Mouse (Mus musculus) C2C12 (cell line): ENCODE results near the gene Cpa1. TPM values are rescaled to one million over a fixed set of nuclear protein-coding genes. Genes with fewer than 3 reads are reported as not detected.

Experiments
- H3K27me3 ChIP-seq: one replicate; pipeline ENCODE4 v1.6.1; 2011; ENCODE audit not compliant: control insufficient read depth, insufficient read depth, insufficient read length
- H3K36me3 ChIP-seq: one replicate; pipeline ENCODE4 v1.6.1; 2011; ENCODE audit not compliant: control insufficient read depth, insufficient read depth
- H3K4me3 ChIP-seq: one replicate; pipeline ENCODE4 v1.5.1; 2011; ENCODE audit warnings: mild to moderate bottlenecking, control low read depth; ENCODE audit not compliant: poor library complexity, insufficient read depth, severe bottlenecking
- H3K79me2 ChIP-seq: one replicate; pipeline ENCODE4 v1.6.1; 2011; ENCODE audit not compliant: control insufficient read depth, insufficient read depth
- H3K79me3 ChIP-seq: one replicate; pipeline ENCODE4 v1.6.1; 2011; ENCODE audit warnings: low read depth, control low read depth
- H3ac ChIP-seq: one replicate; pipeline ENCODE3; 2011; ENCODE audit warnings: low read depth; ENCODE audit not compliant: control insufficient read depth, insufficient read length
- CEBPB ChIP-seq: IDR thresholded peaks from one replicate; pipeline ENCODE4 v1.6.1; 2011; ENCODE audit warnings: low read depth, mild to moderate bottlenecking, control low read depth, moderate library complexity
- CTCF ChIP-seq: IDR thresholded peaks from one replicate; pipeline ENCODE4 v1.5.1; 2011; ENCODE audit not compliant: control insufficient read depth, insufficient read depth, insufficient read length
- FOSL1 ChIP-seq: IDR thresholded peaks from one replicate; pipeline ENCODE4 v1.8.0; 2011; ENCODE audit warnings: mild to moderate bottlenecking, low read length; ENCODE audit not compliant: poor library complexity, insufficient read depth, severe bottlenecking
- MAX ChIP-seq: IDR thresholded peaks from one replicate; pipeline ENCODE4 v1.6.1; 2011; ENCODE audit warnings: mild to moderate bottlenecking, control low read depth
- MYOD1 ChIP-seq: IDR thresholded peaks from one replicate; pipeline ENCODE4 v1.6.1; 2011; ENCODE audit warnings: low read depth; ENCODE audit not compliant: control insufficient read depth, insufficient read length
- MYOG ChIP-seq: IDR thresholded peaks from one replicate; pipeline ENCODE4 v1.6.1; 2011; ENCODE audit not compliant: control insufficient read depth, insufficient read length; ENCODE audit errors: extremely low read depth
- USF1 ChIP-seq: IDR thresholded peaks from one replicate; pipeline ENCODE4 v1.6.1; 2011; ENCODE audit warnings: low read depth, mild to moderate bottlenecking, control low read depth, moderate library complexity
- polyA plus RNA-seq: library from polyadenylated mRNA; unstranded; fragments of >200 nt; fragmentation: generic; extraction: Trizol; gene quantifications from one replicate; pipeline ENCODE4 v1.2.1, GENCODE M21; 2012; ENCODE audit warnings: missing spikeins

Cpa1 gene
- polyA plus RNA-seq, 1 experiment = not detected

GRCm38 (mm10) chr6:30617959-30618590 lies 20.9 kb upstream of the Cpa1 start:
- TF ChIP-seq CEBPB = no peak
- no peak for TF ChIP-seq USF1
- no peak for TF ChIP-seq MYOD1
- TF ChIP-seq CTCF = no peak
- TF ChIP-seq MYOG = no peak
- TF ChIP-seq FOSL1 = no peak
- no peak for TF ChIP-seq MAX
- Histone ChIP-seq H3K27me3 (no peaks in the 10 kb centered on the region), H3K79me3 (no peaks in the 10 kb centered on the region), H3K4me3 (no peak overlapping the region), H3ac (no peak overlapping the region), H3K36me3 (no peaks in the 10 kb centered on the region), H3K79me2 (no peaks in the 10 kb centered on the region)

- Histone ChIP-seq H3K36me3 (no peaks in the 10 kb centered on the region), H3ac (no peak overlapping the region), H3K79me3 (no peaks in the 10 kb centered on the region), H3K27me3 (no peaks in the 10 kb centered on the region), H3K4me3 (no peak overlapping the region), H3K79me2 (no peaks in the 10 kb centered on the region)
- TF ChIP-seq FOSL1 = no peak
- TF ChIP-seq CTCF = no peak
- no peak for TF ChIP-seq MYOD1
These were observed 20.3 kb upstream of the Cpa1 start for GRCm38 (mm10) chr6:30618735-30619134.

- TF ChIP-seq MYOD1 (no peak), CEBPB (no peak), USF1 (no peak), MYOG (no peak), MAX (no peak), CTCF (no peak), FOSL1 (no peak)
- Histone ChIP-seq H3K4me3 (no peak overlapping the region), H3K36me3 (no peaks in the 10 kb centered on the region)
These were observed 19.4 kb upstream of the Cpa1 start for GRCm38 (mm10) chr6:30619606-30620005.

DNA sequence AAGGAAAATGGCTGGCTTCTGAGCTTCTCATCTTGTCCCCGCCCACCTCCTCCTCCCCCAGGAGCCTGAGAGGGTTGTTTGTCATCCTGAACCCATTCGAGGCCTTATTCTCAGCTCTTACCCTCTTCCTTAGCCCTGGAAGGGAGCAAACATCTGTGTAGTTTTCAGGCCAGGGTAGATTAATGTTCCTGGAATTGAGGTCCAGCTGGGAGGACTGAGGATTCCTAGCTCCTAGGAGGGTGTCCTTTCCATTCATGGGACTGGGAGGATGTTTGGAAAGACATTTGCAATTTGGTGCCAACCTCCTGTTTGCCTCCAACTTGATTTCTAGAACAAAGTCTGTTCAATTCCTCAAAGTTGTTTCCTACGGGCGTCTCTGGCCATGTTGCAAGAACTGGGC lies 18.4 kb upstream of the Cpa1 start:
- no peaks in the 10 kb centered on the region for H3K79me3 ChIP-seq
- H3ac ChIP-seq = no peak overlapping the region
- H3K79me2 ChIP-seq = no peaks in the 10 kb centered on the region
- TF ChIP-seq MYOG = no peak
- no peak for TF ChIP-seq USF1
- no peak for TF ChIP-seq MAX
- no peak for TF ChIP-seq CTCF
- no peak for TF ChIP-seq FOSL1
- no peak for TF ChIP-seq CEBPB
- no peak for TF ChIP-seq MYOD1
- no peak overlapping the region for H3K4me3 ChIP-seq
- H3K27me3 ChIP-seq = no peaks in the 10 kb centered on the region
- H3K36me3 ChIP-seq = no peaks in the 10 kb centered on the region

More at GRCm38 (mm10) chr6:30619606-30620005, 19.4 kb upstream of the Cpa1 start:
- H3K27me3 ChIP-seq = no peaks in the 10 kb centered on the region
- H3ac ChIP-seq = no peak overlapping the region
- H3K79me2 ChIP-seq = no peaks in the 10 kb centered on the region
- no peaks in the 10 kb centered on the region for H3K79me3 ChIP-seq

- no peak overlapping the region for H3ac ChIP-seq
- no peaks in the 10 kb centered on the region for H3K79me2 ChIP-seq
- H3K27me3 ChIP-seq = no peaks in the 10 kb centered on the region
- H3K79me3 ChIP-seq = no peaks in the 10 kb centered on the region
- no peaks in the 10 kb centered on the region for H3K36me3 ChIP-seq
- H3K4me3 ChIP-seq = no peak overlapping the region
- TF ChIP-seq USF1 = no peak
- TF ChIP-seq CTCF = no peak
- no peak for TF ChIP-seq MYOG
- no peak for TF ChIP-seq FOSL1
- TF ChIP-seq MYOD1 = no peak
- no peak for TF ChIP-seq MAX
- no peak for TF ChIP-seq CEBPB
These were observed 18.0 kb upstream of the Cpa1 start for GRCm38 (mm10) chr6:30620994-30621393.

DNA sequence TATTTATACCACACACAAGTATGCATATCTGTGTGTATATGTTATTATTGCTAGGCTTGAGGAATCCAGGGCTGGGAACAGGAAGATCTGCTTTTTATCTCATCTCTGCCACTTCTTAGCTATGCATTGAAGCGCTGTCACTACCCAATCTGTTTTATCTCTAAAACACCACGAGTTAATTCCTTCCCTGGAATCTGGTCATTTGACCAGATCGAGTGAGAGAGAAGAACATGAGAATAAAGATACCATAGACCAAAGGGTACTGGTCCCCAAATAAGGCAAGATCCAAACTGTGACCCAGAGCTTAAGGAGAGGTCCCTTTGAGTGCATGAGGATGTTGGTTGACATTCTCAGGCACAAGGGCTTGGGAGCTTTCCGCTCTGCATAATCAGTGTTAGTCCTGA lies 17.0 kb upstream of the Cpa1 start:
- no peaks in the 10 kb centered on the region for H3K79me3 ChIP-seq
- TF ChIP-seq CTCF = no peak
- H3K27me3 ChIP-seq = no peaks in the 10 kb centered on the region
- no peak overlapping the region for H3ac ChIP-seq
- no peaks in the 10 kb centered on the region for H3K79me2 ChIP-seq
- H3K36me3 ChIP-seq = no peaks in the 10 kb centered on the region
- no peak overlapping the region for H3K4me3 ChIP-seq
